Mouse (Mus musculus): ENCODE results near the gene Rassf3. TPM values are rescaled to one million over a fixed set of nuclear protein-coding genes. Genes with fewer than 3 reads are reported as not detected.

Rassf3 gene
- polyA plus RNA-seq, 1 experiment from 2014 or later = 5.8 TPM

DNA sequence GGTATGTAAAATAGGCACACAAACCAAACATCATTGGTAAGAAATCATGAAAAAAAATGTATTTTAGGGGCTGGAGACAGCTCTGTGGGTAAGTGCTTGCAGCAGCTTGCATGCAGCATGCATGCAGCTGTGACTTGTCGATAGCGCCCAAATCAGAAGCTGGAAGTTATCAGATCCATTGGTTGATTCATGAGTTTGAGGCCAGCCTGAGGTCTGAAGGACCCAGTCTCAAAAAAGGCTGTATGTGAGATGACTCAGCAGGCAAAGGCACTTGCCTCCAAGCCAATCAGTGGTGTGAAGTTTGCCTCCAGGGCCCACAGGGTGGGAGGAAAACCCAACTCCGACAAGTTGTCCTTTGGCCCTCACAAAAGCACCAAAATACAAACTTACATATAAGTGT lies 6.5 kb downstream of the Rassf3 start:
- Histone ChIP-seq H3K4me1 (replicated peaks; ENCODE audit: control insufficient read depth, insufficient read depth, low read length) (peaks cover 4% of the 10 kb centered on the region; the same call in 1 of the 2 replicates), H3K4me3 (replicated peaks; ENCODE audit: low read length) (no peak overlapping the region), H3K27ac (no peak overlapping the region), H3K27me3 (ENCODE audit: control insufficient read depth, insufficient read depth, low read length) (0 out of 2 replicates have a peak, but pooled peaks cover under 1% of the 10 kb centered on the region), H3K9me3 (ENCODE audit: control insufficient read depth, low read length) (no peaks in the 10 kb centered on the region), H3K9ac (no peak overlapping the region), H3K4me2 (replicated peaks) (no peak overlapping the region), H3K36me3 (replicated peaks; ENCODE audit: control insufficient read depth, insufficient read depth) (no peaks in the 10 kb centered on the region)
- WGBS = 72% methylated on average over 3 of the region's 3 CpGs
- ATAC-seq (ENCODE audit: low FRiP score) (no peak), DNase-seq (ENCODE audit: low spot score) (no peak)

DNA sequence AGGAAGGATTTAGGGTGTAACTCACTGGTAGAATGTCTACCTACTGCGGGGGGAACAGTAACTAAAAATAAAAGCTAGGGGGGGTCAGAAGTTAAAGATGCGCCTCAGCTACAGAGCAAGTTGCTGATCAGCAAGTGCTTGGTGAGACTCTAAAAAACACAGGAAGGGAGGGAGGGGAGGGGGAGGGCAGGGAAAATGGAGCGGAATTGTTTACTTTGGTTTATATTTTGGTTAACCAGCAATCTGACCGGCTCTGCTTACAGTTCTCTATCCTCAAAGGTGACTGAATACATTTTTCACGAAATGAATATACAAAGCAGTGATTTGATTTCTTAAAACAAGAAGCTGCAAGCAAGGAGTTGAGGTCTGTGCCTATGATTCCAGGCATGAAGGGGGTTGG lies 7.2 kb downstream of the Rassf3 start:
- 65% methylated on average over 5 of the region's 5 CpGs for WGBS
- ATAC-seq (ENCODE audit: low FRiP score) (no peak), DNase-seq (ENCODE audit: low spot score) (no peak)
- Histone ChIP-seq H3K4me1 (replicated peaks; ENCODE audit: control insufficient read depth, insufficient read depth, low read length) (peaks cover 4% of the 10 kb centered on the region; the same call in 1 of the 2 replicates), H3K4me2 (replicated peaks) (no peak overlapping the region), H3K9ac (no peak overlapping the region), H3K9me3 (ENCODE audit: control insufficient read depth, low read length) (no peaks in the 10 kb centered on the region), H3K27ac (no peak overlapping the region), H3K27me3 (ENCODE audit: control insufficient read depth, insufficient read depth, low read length) (no peaks in the 10 kb centered on the region), H3K36me3 (replicated peaks; ENCODE audit: control insufficient read depth, insufficient read depth) (no peaks in the 10 kb centered on the region), H3K4me3 (replicated peaks; ENCODE audit: low read length) (no peak overlapping the region)

DNA sequence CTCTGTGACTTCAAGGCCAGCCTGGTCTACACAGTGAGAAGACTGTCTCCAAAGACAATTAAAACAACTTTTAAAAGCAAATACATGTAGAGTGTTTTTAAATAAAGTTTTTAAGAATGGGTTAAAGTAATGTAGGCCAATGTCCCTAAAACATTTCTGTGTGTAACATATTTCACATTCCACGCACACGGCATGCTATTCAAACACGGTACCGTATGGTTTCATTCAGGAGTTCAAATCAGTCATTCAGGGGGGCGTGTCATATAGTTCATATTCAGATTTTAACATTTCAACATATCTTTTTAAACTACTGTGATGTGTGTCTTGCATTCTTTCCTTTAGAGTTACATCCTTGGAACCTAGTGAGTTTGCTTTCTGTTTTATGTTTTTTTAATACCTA lies 7.9 kb downstream of the Rassf3 start:
- no peaks in the 10 kb centered on the region for H3K27me3 ChIP-seq (ENCODE audit: control insufficient read depth, insufficient read depth, low read length)
- no peak overlapping the region for H3K27ac ChIP-seq
- ATAC-seq (ENCODE audit: low FRiP score) = no peak
- no peak overlapping the region for H3K4me2 ChIP-seq (replicated peaks)
- 89% methylated on average over 5 of the region's 5 CpGs for WGBS
- H3K9ac ChIP-seq = no peak overlapping the region
- no peak for DNase-seq (ENCODE audit: low spot score)
- no peak overlapping the region for H3K4me3 ChIP-seq (replicated peaks; ENCODE audit: low read length)
- no peaks in the 10 kb centered on the region for H3K36me3 ChIP-seq (replicated peaks; ENCODE audit: control insufficient read depth, insufficient read depth)
- peaks cover 4% of the 10 kb centered on the region; the same call in 1 of the 2 replicates for H3K4me1 ChIP-seq (replicated peaks; ENCODE audit: control insufficient read depth, insufficient read depth, low read length)
- no peaks in the 10 kb centered on the region for H3K9me3 ChIP-seq (ENCODE audit: control insufficient read depth, low read length)

DNA sequence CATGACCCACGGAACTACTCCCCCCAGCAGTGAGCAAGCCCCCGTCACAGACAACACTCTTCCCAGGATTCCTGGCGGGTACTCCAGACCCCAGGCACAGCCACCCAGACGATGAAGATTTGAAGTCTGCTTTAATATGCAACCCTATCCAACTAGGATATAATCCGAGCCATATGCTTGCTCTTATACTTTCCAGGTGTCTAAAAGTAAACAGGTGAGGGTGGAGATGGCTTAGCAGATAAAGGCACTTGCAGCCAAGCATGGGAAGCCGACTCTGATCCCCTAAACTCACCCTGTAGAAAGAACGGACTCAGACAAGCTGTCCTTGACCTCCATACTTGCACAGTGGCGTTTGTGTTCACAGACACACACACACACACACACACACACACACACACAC lies 8.4 kb downstream of the Rassf3 start:
- 77% methylated on average over 8 of the region's 8 CpGs for WGBS
- H3K4me1 ChIP-seq (replicated peaks; ENCODE audit: control insufficient read depth, insufficient read depth, low read length) = peaks cover 4% of the 10 kb centered on the region; the same call in 1 of the 2 replicates
- H3K9ac ChIP-seq = no peak overlapping the region
- no peaks in the 10 kb centered on the region for H3K9me3 ChIP-seq (ENCODE audit: control insufficient read depth, low read length)
- H3K4me3 ChIP-seq (replicated peaks; ENCODE audit: low read length) = no peak overlapping the region
- DNase-seq (ENCODE audit: low spot score) = no peak
- no peaks in the 10 kb centered on the region for H3K27me3 ChIP-seq (ENCODE audit: control insufficient read depth, insufficient read depth, low read length)
- no peak overlapping the region for H3K27ac ChIP-seq
- no peaks in the 10 kb centered on the region for H3K36me3 ChIP-seq (replicated peaks; ENCODE audit: control insufficient read depth, insufficient read depth)
- no peak for ATAC-seq (ENCODE audit: low FRiP score)
- no peak overlapping the region for H3K4me2 ChIP-seq (replicated peaks)

DNA sequence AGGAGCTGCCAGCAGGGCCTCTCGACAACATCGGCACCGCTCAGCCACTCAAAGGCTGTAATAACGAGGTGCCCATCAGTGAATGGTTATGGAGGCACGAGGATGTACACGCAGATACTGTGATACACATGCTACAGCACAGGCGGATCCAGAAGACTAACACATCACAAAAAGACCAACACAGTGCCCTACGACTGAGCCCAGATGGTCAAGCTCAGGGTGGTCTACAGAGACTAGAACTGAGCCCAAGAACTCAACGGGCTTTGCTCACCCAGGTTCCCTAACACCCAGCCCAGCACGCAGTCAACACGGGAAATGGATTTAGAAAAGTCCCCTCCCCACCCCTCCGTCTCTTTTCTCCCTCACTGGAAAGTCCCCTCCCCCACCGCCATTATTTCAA lies 9.1 kb downstream of the Rassf3 start:
- 79% methylated on average over 13 of the region's 13 CpGs for WGBS
- no peak for ATAC-seq (ENCODE audit: low FRiP score)
- no peaks in the 10 kb centered on the region for H3K9me3 ChIP-seq (ENCODE audit: control insufficient read depth, low read length)
- DNase-seq (ENCODE audit: low spot score) = no peak
- no peak overlapping the region for H3K4me3 ChIP-seq (replicated peaks; ENCODE audit: low read length)
- H3K9ac ChIP-seq = no peak overlapping the region
- H3K27me3 ChIP-seq (ENCODE audit: control insufficient read depth, insufficient read depth, low read length) = no peaks in the 10 kb centered on the region
- no peaks in the 10 kb centered on the region for H3K36me3 ChIP-seq (replicated peaks; ENCODE audit: control insufficient read depth, insufficient read depth)
- H3K27ac ChIP-seq = no peak overlapping the region
- H3K4me2 ChIP-seq (replicated peaks) = no peak overlapping the region
- peaks cover 10% of the 10 kb centered on the region for H3K4me1 ChIP-seq (replicated peaks; ENCODE audit: control insufficient read depth, insufficient read depth, low read length)

DNA sequence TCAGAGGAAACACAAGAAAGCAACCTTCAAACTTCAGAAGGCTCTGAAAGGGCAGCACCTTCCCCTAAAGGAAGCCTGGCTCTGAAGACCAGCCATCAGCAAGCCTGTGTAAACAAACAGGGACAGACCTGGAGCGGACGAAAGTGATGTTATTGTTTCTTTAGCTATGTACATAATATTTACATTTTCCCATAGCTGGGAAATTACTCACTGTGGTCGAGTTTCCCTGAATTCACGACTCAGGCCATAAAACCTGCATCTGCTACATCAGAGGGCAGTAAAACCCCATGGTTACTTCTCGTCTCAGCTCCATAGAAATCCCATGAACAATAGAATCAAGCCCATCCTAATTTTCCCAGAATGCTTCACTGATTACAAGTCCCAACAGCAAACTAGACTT lies 11.1 kb downstream of the Rassf3 start:
- H3K27ac ChIP-seq = no peak overlapping the region
- no peaks in the 10 kb centered on the region for H3K9me3 ChIP-seq (ENCODE audit: control insufficient read depth, low read length)
- H3K9ac ChIP-seq = no peak overlapping the region
- 44% methylated on average over 5 of the region's 5 CpGs for WGBS
- H3K36me3 ChIP-seq (replicated peaks; ENCODE audit: control insufficient read depth, insufficient read depth) = no peaks in the 10 kb centered on the region
- H3K4me3 ChIP-seq (replicated peaks; ENCODE audit: low read length) = no peak overlapping the region
- ATAC-seq (ENCODE audit: low FRiP score) = no peak
- no peak overlapping the region for H3K4me2 ChIP-seq (replicated peaks)
- peaks cover 20% of the 10 kb centered on the region for H3K4me1 ChIP-seq (replicated peaks; ENCODE audit: control insufficient read depth, insufficient read depth, low read length)
- H3K27me3 ChIP-seq (ENCODE audit: control insufficient read depth, insufficient read depth, low read length) = no peaks in the 10 kb centered on the region
- DNase-seq (ENCODE audit: low spot score) = no peak

DNA sequence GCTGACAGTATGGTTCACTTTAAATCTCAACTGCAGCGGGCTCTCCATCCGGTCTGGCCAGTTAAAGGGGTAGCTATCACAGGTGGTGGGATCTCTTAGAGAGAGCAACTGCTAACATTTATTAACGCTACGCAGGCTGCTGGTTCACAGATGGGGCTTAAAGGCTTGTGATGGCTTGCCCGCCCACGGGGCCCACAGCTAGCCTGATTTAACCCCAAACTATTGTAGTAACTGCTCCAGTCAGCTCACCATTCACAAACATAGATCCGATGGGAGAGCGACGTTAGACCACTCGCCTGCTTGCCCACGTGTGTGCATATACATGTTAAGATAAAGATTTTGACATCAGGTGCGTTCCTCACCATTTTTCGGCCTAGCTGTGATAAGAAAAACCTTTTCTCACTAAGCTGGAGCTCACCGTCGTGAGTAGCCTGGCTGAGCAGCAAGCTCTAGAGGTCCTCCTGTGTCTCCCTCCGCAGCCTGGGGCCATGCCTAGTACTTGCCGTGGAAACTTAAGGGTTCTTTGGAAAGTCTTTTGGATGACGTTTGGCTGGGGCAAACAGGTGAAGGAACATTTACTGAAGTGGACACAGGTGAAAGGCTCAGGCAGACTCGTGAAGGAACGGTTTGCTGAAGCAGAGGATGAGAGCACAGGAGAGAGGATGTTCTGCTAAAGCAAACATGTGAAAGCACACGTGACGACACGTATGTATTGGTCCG lies 13.8 kb downstream of the Rassf3 start:
- H3K4me3 ChIP-seq (replicated peaks; ENCODE audit: low read length) = no peak overlapping the region
- H3K9ac ChIP-seq = 0 out of 2 replicates have a peak overlapping the region, but pooled peaks have one; percentile 13
- 52% methylated on average over 24 of the region's 24 CpGs for WGBS
- DNase-seq (ENCODE audit: low spot score) (no peak), ATAC-seq (ENCODE audit: low FRiP score) (no peak)
- H3K36me3 ChIP-seq (replicated peaks; ENCODE audit: control insufficient read depth, insufficient read depth) = no peaks in the 10 kb centered on the region
- no peak overlapping the region for H3K27ac ChIP-seq
- H3K9me3 ChIP-seq (ENCODE audit: control insufficient read depth, low read length) = no peaks in the 10 kb centered on the region
- peak overlapping the region; percentile 37 for H3K4me2 ChIP-seq (replicated peaks)
- H3K27me3 ChIP-seq (ENCODE audit: control insufficient read depth, insufficient read depth, low read length) = no peaks in the 10 kb centered on the region
- peaks cover 16% of the 10 kb centered on the region for H3K4me1 ChIP-seq (replicated peaks; ENCODE audit: control insufficient read depth, insufficient read depth, low read length)

DNA sequence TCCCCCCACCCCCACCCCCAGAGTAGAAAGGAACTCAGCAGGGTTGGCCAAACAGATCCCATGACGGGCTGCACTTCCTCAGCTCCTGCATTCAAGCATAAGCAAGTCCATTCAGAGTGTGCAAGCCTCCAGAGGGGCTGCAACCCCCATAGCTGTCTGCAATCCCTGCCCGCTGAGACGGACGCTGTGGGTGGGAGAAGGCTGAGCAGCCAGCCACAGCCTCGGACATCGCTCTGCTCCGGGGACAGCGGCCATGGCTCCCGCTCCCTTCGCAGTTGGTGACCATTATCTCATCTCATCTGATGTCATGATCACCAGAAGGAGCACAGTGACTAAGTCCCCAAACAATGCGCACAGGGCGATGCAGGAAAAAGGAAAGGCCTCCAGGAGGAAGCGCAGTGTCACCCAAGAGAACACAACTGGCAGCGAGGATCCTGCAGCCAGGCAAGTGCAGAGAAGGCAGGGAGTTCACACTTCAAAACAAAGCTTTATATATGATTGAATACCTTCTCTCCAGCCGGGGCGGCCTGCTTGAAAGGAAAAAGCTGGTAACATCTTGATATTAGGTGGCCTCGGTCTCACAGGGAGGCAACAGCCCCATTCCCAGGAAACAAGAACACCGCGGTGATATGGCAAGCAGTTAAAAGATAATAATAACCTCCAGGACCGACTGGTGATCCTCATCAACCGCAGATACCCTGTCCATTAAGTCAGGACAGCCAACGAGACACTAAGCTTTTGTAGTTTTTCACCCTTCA lies 14.6 kb downstream of the Rassf3 start:
- 3% methylated on average over 22 of the region's 22 CpGs for WGBS
- Histone ChIP-seq H3K4me3 (replicated peaks; ENCODE audit: low read length) (no peak overlapping the region), H3K27me3 (ENCODE audit: control insufficient read depth, insufficient read depth, low read length) (no peaks in the 10 kb centered on the region), H3K27ac (no peak overlapping the region), H3K4me2 (replicated peaks) (peak overlapping the region; percentile 37), H3K9ac (peak overlapping the region; percentile 16; the same call in 1 of the 2 replicates), H3K36me3 (replicated peaks; ENCODE audit: control insufficient read depth, insufficient read depth) (no peaks in the 10 kb centered on the region), H3K9me3 (ENCODE audit: control insufficient read depth, low read length) (no peaks in the 10 kb centered on the region), H3K4me1 (replicated peaks; ENCODE audit: control insufficient read depth, insufficient read depth, low read length) (peaks cover 16% of the 10 kb centered on the region)
- DNase-seq (ENCODE audit: low spot score) (no peak), ATAC-seq (ENCODE audit: low FRiP score) (peak; percentile 78; the same call in 1 of the 2 replicates)

DNA sequence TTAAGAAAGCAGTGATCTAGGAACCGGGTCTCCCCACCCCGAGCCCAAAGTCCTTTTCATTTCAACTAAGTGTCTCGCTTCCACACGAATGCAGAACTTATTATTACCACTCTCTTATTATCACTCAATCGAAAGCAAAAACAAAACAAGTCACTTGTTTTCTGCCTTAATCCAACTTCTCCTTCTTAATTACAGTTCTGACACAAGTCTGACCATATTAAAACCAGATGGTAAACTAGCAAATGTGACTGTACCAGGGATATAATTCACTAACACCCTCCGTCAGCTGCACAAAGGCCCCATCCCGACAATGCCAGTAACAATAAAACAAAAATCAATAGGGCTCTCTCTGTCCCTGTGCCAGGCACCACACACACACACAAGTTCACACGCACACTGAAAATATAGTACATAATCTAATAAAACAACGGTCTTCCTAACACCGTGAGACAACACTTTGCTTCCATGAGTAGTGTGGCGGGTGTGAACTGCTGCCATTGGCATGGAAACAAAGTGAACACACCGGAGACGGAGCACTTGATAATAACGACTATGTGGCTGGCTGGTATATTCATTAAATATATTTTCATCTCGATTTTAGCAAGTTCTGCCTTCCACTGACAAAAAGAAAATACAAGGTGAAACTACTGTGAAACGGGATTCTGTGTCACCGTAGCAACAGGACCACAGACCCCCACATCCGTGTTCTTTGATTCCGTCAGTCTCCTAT lies 16.9 kb downstream of the Rassf3 start:
- DNase-seq (ENCODE audit: low spot score) = no peak
- no peak for ATAC-seq (ENCODE audit: low FRiP score)
- H3K9ac ChIP-seq = no peak overlapping the region
- 63% methylated on average over 19 of the region's 19 CpGs for WGBS
- H3K27me3 ChIP-seq (ENCODE audit: control insufficient read depth, insufficient read depth, low read length) = no peaks in the 10 kb centered on the region
- H3K36me3 ChIP-seq (replicated peaks; ENCODE audit: control insufficient read depth, insufficient read depth) = no peaks in the 10 kb centered on the region
- H3K4me3 ChIP-seq (replicated peaks; ENCODE audit: low read length) = no peak overlapping the region
- H3K27ac ChIP-seq = no peak overlapping the region
- H3K9me3 ChIP-seq (ENCODE audit: control insufficient read depth, low read length) = no peaks in the 10 kb centered on the region
- H3K4me2 ChIP-seq (replicated peaks) = no peak overlapping the region
- peaks cover 16% of the 10 kb centered on the region for H3K4me1 ChIP-seq (replicated peaks; ENCODE audit: control insufficient read depth, insufficient read depth, low read length)

All from hindbrain, embryonic 14.5 days (tissue).